Comparison of ENCODE assay signal across 13 mouse cellular contexts in genomic region chr11:9793175-9793828, GRCm38 (mm10).
DNase-seq lines count a peak whose midpoint lies in the region; ATAC-seq and TF ChIP-seq lines count a peak whose summit lies in the region.
"Had no signal": no experiment of that assay in that cellular context is flagged by ENCODE, and none has a peak within 500 bp of the region (broad histone marks: within the 10 kb centered on the region; RNA-seq: fewer than 3 reads in every experiment).

No protein-coding gene starts in this region.

- H3K9me3 ChIP-seq in heart, postnatal 0 days (replicated peaks; ENCODE audit: control insufficient read depth, low read length): no peaks in the 10 kb centered on the region
- H3K9me3 ChIP-seq in lung, embryonic 14.5 days (ENCODE audit: low read depth, low read length): no peaks in the 10 kb centered on the region
- H3K9me3 ChIP-seq: forebrain, embryonic 10.5 days; limb, embryonic 10.5 days; neural tube, embryonic 12.5 days had no signal

- H3K4me1 ChIP-seq in heart, postnatal 0 days (ENCODE audit: control insufficient read depth, insufficient read depth): no peaks in the 10 kb centered on the region
- no peaks in the 10 kb centered on the region for H3K4me1 ChIP-seq in lung, embryonic 14.5 days (ENCODE audit: insufficient read depth)
- H3K4me1 ChIP-seq: forebrain, embryonic 10.5 days; limb, embryonic 10.5 days; neural tube, embryonic 12.5 days had no signal

- TF ChIP-seq EP300 in heart, postnatal 0 days (IDR thresholded peaks at IDR 0.05; ENCODE audit: low read depth): no peak

- no peak overlapping the region for H3K4me3 ChIP-seq in heart, postnatal 0 days (ENCODE audit: low read depth, low read length)
- H3K4me3 ChIP-seq in lung, embryonic 14.5 days (ENCODE audit: low read depth, low read length): no peak overlapping the region
- H3K4me3 ChIP-seq: forebrain, embryonic 10.5 days; limb, embryonic 10.5 days; neural tube, embryonic 12.5 days had no signal

- POLR2A ChIA-PET in Patski (lab: Charles Lee): no interaction called here

- no peaks in the 10 kb centered on the region for H3K36me3 ChIP-seq in heart, postnatal 0 days (replicated peaks; ENCODE audit: control insufficient read depth, insufficient read depth, low read length)
- H3K36me3 ChIP-seq in lung, embryonic 14.5 days (ENCODE audit: insufficient read depth): no peaks in the 10 kb centered on the region
- H3K36me3 ChIP-seq: forebrain, embryonic 10.5 days; limb, embryonic 10.5 days; neural tube, embryonic 12.5 days had no signal

- WGBS in heart, postnatal 0 days: 58% methylated on average over 2 of the region's 2 CpGs
- 74% methylated on average over 2 of the region's 2 CpGs for WGBS in lung, embryonic 14.5 days

- CTCF ChIA-PET in Patski (lab: Charles Lee): interaction anchor here (0.9 kb wide), 1 partner anchor 11 kb away, joined by 3 read pairs; no protein-coding TSS in a partner anchor

- no peak overlapping the region for H3K4me2 ChIP-seq in heart, postnatal 0 days (ENCODE audit: low read depth, low read length)
- H3K4me2 ChIP-seq in lung, embryonic 14.5 days: no peak overlapping the region
- H3K4me2 ChIP-seq: neural tube, embryonic 12.5 days had no signal

- no peak overlapping the region for H3K27ac ChIP-seq in heart, postnatal 0 days (ENCODE audit: low read depth)
- no peak overlapping the region for H3K27ac ChIP-seq in lung, embryonic 14.5 days (ENCODE audit: low read depth)
- H3K27ac ChIP-seq: forebrain, embryonic 10.5 days; limb, embryonic 10.5 days; macrophage; neural tube, embryonic 12.5 days had no signal

- TF ChIP-seq CTCF in heart, postnatal 0 days (IDR thresholded peaks at IDR 0.05; ENCODE audit: low read depth): peak; percentile 14; the same call in 1 of the 2 replicates
- TF ChIP-seq CTCF in Patski (IDR thresholded peaks at IDR 0.05): peak; percentile 50
- peak; percentile 28; the same call in 1 of the 2 replicates for TF ChIP-seq CTCF in lung, embryonic 14.5 days (IDR thresholded peaks at IDR 0.05; ENCODE audit: low read depth)

- no peak overlapping the region for H3K9ac ChIP-seq in heart, postnatal 0 days (replicated peaks; ENCODE audit: low read depth, low read length)
- H3K9ac ChIP-seq in lung, embryonic 14.5 days: no peak overlapping the region
- H3K9ac ChIP-seq: neural tube, embryonic 12.5 days had no signal

- no peak for DNase-seq in heart, postnatal 0 days (ENCODE audit: low spot score)
- DNase-seq in heart, adult 18-20 months: no peak
- peak; percentile 52 for DNase-seq in 416B (ENCODE audit: low read depth)
- no peak for DNase-seq in Patski (ENCODE audit: low read depth, low spot score)
- DNase-seq in lung, embryonic 14.5 days: peak; percentile 56
- DNase-seq in liver: no peak
- no peak for DNase-seq in thymus, postnatal 25 days
- DNase-seq: heart, adult 11 months had no signal

- in situ Hi-C loops in Patski (cut with MboI; ENCODE audit: low pct_unique_long_range_greater_than_20kb): loop anchor here (10.0 kb wide), 1 partner anchor 309 kb away; no protein-coding TSS in a partner anchor

- no peaks in the 10 kb centered on the region for H3K27me3 ChIP-seq in heart, postnatal 0 days (ENCODE audit: control insufficient read depth, insufficient read depth, low read length)
- peaks cover 8% of the 10 kb centered on the region for H3K27me3 ChIP-seq in Patski
- no peaks in the 10 kb centered on the region for H3K27me3 ChIP-seq in lung, embryonic 14.5 days (ENCODE audit: insufficient read depth, low read length)
- H3K27me3 ChIP-seq: neural tube, embryonic 12.5 days had no signal

- no peak for ATAC-seq in heart, postnatal 0 days (ENCODE audit: insufficient read depth, low read depth)
- no peak for ATAC-seq in Patski
- ATAC-seq in lung, embryonic 14.5 days (ENCODE audit: insufficient read depth): peak; percentile 68; the same call in 1 of the 2 replicates
- ATAC-seq in inflammation-experienced regulatory T-cells, adult 6 months: no peak

Comparison
In these comparisons a context has a peak if more than half of its experiments do, and no peak if none do; other contexts are left out.
1. DNase-seq: peak in 416B (single experiment) and lung, embryonic 14.5 days (single experiment); none in heart, postnatal 0 days (single experiment), heart, adult 18-20 months (0 of 2), Patski (single experiment), liver (single experiment) and thymus, postnatal 25 days (single experiment).
2. Peak in every context shown above with its lines, with median percentiles within 50 percentile points of each other: CTCF ChIP-seq.